Mouse (Mus musculus) testis, postnatal 10 days (tissue): ENCODE data around the gene Evc2.
A peak's percentile ranks its signal among the peaks of the same experiment; 100 is the strongest.

Source experiments
- DNase-seq: peaks from one replicate; pipeline ENCODE4 v3.0.0; 2021; ENCODE audit warnings: low spot score

Evc2 gene

GRCm38 (mm10) chr5:37472025-37472608 is 133.8 kb downstream of the Evc2 start:
- peak; percentile 31 for DNase-seq
